Mouse (Mus musculus) G1E (cell line): Measurements from ENCODE around the gene Ephb1. TPM values are rescaled to one million over a fixed set of nuclear protein-coding genes. Genes with fewer than 3 reads are reported as not detected.

Source experiments
- ATAC-seq: 2 replicates; pipeline ENCODE4 v1.8.0; 2016; ENCODE audit warnings: mild to moderate bottlenecking; ENCODE audit not compliant: insufficient number of reproducible peaks, poor library complexity, low FRiP score, severe bottlenecking; ENCODE audit errors: extremely low read depth
- DNase-seq: peaks from one replicate; pipeline ENCODE4 v3.0.0; 2012; ENCODE audit warnings: low spot score
- H3K27me3 ChIP-seq: 2 replicates; pipeline ENCODE4 v1.6.1; 2012; ENCODE audit warnings: mild to moderate bottlenecking, low read length, inconsistent platforms; ENCODE audit not compliant: insufficient read depth
- H3K36me3 ChIP-seq: replicated peaks from 2 replicates; pipeline ENCODE3; 2012; ENCODE audit warnings: mild to moderate bottlenecking, inconsistent platforms
- H3K4me1 ChIP-seq: 2 replicates; pipeline ENCODE4 v1.6.1; 2012; ENCODE audit warnings: low read depth, low read length, inconsistent platforms, mixed read lengths; ENCODE audit not compliant: insufficient read depth
- H3K4me3 ChIP-seq: 2 replicates; pipeline ENCODE4 v1.5.1; 2012; ENCODE audit warnings: low read depth, mild to moderate bottlenecking, inconsistent platforms, low read length, moderate library complexity, mixed read lengths
- H3K9me3 ChIP-seq: replicated peaks from 2 replicates; pipeline ENCODE4 v1.6.1; 2012; ENCODE audit warnings: inconsistent platforms
- CTCF ChIP-seq: IDR thresholded peaks from 2 replicates; pipeline ENCODE4 v1.5.1; 2012; ENCODE audit warnings: low read depth, low read length, inconsistent platforms, mixed read lengths
- GATA1 ChIP-seq: IDR thresholded peaks from 2 replicates; pipeline ENCODE4 v1.6.1; 2012; ENCODE audit warnings: borderline replicate concordance, low read length, inconsistent platforms, mixed read lengths
- GATA2 ChIP-seq: IDR thresholded peaks from 2 replicates; pipeline ENCODE4 v1.6.1; 2012; ENCODE audit warnings: low read depth, low read length, inconsistent platforms, borderline replicate concordance
- POLR2AphosphoS5 ChIP-seq: IDR thresholded peaks from 2 replicates; pipeline ENCODE4 v1.6.1; 2012; ENCODE audit warnings: low read depth, low read length, inconsistent platforms; ENCODE audit not compliant: insufficient replicate concordance
- TAL1 ChIP-seq: conservative IDR thresholded peaks from 2 replicates; pipeline ENCODE4 v1.6.1; 2012; ENCODE audit warnings: low read depth, low read length, inconsistent platforms, mixed read lengths
- polyA plus RNA-seq: library from polyadenylated mRNA; stranded (reverse); fragments of >175 nt; gene quantifications from 2 replicates; pipeline ENCODE4 v1.2.3, GENCODE M21; 2012
- total RNA-seq, 2 experiments: library from RNA; stranded (forward) in 1 of 2; stranded (reverse) in 1 of 2; fragments of 200-1000 nt in 1 of 2; fragments of >200 nt in 1 of 2; fragmentation: Nextera tagmentation in 1 of 2; gene quantifications; 2 replicates each; pipeline ENCODE4 v1.2.3; 2014 to 2017

Gene Ephb1
- total and polyA plus RNA-seq, 3 experiments = 0.05 TPM; not detected in 2

GRCm38 (mm10) chr9:102365536-102365935, 11.0 kb upstream of the Ephb1 start:
- Histone ChIP-seq H3K4me3 (no peak overlapping the region), H3K4me1 (no peaks in the 10 kb centered on the region), H3K27me3 (no peaks in the 10 kb centered on the region), H3K9me3 (peaks cover 23% of the 10 kb centered on the region), H3K36me3 (no peaks in the 10 kb centered on the region)
- DNase-seq = no peak
- no peak for ATAC-seq
- no peak for TF ChIP-seq CTCF
- TF ChIP-seq GATA1 = no peak
- no peak for TF ChIP-seq GATA2
- no peak for TF ChIP-seq POLR2AphosphoS5
- no peak for TF ChIP-seq TAL1

DNA sequence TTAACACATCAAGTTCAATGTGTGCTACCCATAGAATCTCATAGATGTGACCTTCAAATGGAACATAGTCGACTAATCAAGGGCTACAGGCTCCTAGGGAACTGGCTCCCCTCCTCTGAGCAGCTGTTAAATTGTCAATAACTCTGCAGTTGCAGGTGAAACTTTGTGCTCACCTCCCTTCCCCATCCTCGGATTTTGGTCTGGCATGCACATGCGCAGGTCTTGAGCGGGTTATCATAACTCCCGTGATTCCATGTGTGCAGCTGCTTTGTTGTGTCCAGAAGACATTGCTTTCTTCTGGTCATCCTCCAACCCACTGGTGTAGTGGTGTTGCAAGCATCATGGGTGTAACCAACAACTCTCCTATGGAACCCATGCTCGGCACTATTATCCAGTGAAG, 4.8 kb upstream of the Ephb1 start:
- no peak for DNase-seq
- Histone ChIP-seq H3K36me3 (no peaks in the 10 kb centered on the region), H3K4me1 (no peaks in the 10 kb centered on the region), H3K27me3 (no peaks in the 10 kb centered on the region), H3K4me3 (no peak overlapping the region), H3K9me3 (peaks cover 50% of the 10 kb centered on the region)
- no peak for TF ChIP-seq GATA1
- no peak for TF ChIP-seq GATA2
- no peak for TF ChIP-seq CTCF
- ATAC-seq = no peak

DNA sequence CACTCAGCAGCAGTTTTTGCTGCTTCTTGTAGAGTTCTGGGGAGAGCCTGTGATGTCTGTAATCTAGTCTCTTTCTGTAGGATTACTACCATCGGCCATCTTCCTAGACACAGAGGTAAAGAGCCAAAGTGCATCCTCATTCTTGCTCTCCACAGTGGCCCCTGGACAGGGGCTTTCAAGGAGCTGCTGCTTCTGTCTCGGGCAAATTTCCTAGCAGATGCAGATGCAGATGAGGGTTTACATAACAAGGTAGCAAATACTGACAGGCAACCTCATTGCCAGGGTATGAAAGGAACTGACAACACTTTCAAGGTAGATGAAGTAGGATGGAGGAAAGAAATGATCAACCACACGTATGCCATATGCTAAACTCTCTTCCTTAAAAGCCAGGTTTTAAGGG, 4.2 kb upstream of the Ephb1 start:
- no peaks in the 10 kb centered on the region for H3K4me1 ChIP-seq
- peaks cover 56% of the 10 kb centered on the region for H3K9me3 ChIP-seq
- no peak overlapping the region for H3K4me3 ChIP-seq
- TF ChIP-seq GATA2 (no peak), CTCF (no peak), GATA1 (no peak), POLR2AphosphoS5 (no peak), TAL1 (no peak)
- H3K27me3 ChIP-seq = no peaks in the 10 kb centered on the region
- ATAC-seq (no peak), DNase-seq (no peak)
- no peaks in the 10 kb centered on the region for H3K36me3 ChIP-seq

GRCm38 (mm10) chr9:102358011-102358410, 3.5 kb upstream of the Ephb1 start:
- DNase-seq (no peak), ATAC-seq (no peak)
- H3K4me3 ChIP-seq = no peak overlapping the region
- H3K4me1 ChIP-seq = no peaks in the 10 kb centered on the region
- TF ChIP-seq TAL1 = no peak
- TF ChIP-seq POLR2AphosphoS5 = no peak
- no peak for TF ChIP-seq GATA2
- TF ChIP-seq GATA1 = no peak
- TF ChIP-seq CTCF = no peak
- H3K9me3 ChIP-seq = peaks cover 63% of the 10 kb centered on the region
- H3K36me3 ChIP-seq = no peaks in the 10 kb centered on the region
- no peaks in the 10 kb centered on the region for H3K27me3 ChIP-seq

- Histone ChIP-seq H3K36me3 (no peaks in the 10 kb centered on the region), H3K4me3 (no peak overlapping the region), H3K27me3 (no peaks in the 10 kb centered on the region), H3K9me3 (peaks cover 78% of the 10 kb centered on the region), H3K4me1 (no peaks in the 10 kb centered on the region)
- ATAC-seq (no peak), DNase-seq (no peak)
- no peak for TF ChIP-seq GATA2
- TF ChIP-seq TAL1 = no peak
- TF ChIP-seq GATA1 = no peak
- TF ChIP-seq POLR2AphosphoS5 = no peak
- TF ChIP-seq CTCF = no peak
Observed at GRCm38 (mm10) chr9:102356516-102356915, 2.0 kb upstream of the Ephb1 start.

DNA sequence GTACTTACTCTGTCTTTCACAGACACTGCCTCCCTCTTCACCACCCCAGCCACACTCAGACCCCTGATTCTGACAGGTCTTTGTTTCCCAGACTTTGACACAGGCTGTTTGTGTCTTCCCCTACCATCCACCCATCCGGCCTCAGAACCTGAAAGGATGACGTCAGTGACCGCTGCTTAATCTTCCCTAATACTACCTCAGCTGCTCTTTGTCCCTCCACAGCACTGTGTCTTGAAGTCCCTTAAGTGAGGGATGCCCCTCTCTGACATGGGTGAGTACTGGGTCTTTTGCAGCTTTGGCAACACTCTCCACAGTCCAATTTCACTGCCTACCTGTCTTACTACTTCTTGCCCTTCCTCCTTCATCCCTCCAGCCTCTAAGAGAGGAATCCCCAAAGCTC, 1.2 kb upstream of the Ephb1 start:
- TF ChIP-seq GATA2 = no peak
- TF ChIP-seq CTCF = no peak
- TF ChIP-seq POLR2AphosphoS5 = no peak
- no peak for TF ChIP-seq GATA1
- no peak for TF ChIP-seq TAL1
- H3K4me1 ChIP-seq = no peaks in the 10 kb centered on the region
- no peak overlapping the region for H3K4me3 ChIP-seq
- ATAC-seq (no peak), DNase-seq (no peak)
- H3K27me3 ChIP-seq = no peaks in the 10 kb centered on the region
- H3K36me3 ChIP-seq = no peaks in the 10 kb centered on the region
- peaks cover 84% of the 10 kb centered on the region for H3K9me3 ChIP-seq

DNA sequence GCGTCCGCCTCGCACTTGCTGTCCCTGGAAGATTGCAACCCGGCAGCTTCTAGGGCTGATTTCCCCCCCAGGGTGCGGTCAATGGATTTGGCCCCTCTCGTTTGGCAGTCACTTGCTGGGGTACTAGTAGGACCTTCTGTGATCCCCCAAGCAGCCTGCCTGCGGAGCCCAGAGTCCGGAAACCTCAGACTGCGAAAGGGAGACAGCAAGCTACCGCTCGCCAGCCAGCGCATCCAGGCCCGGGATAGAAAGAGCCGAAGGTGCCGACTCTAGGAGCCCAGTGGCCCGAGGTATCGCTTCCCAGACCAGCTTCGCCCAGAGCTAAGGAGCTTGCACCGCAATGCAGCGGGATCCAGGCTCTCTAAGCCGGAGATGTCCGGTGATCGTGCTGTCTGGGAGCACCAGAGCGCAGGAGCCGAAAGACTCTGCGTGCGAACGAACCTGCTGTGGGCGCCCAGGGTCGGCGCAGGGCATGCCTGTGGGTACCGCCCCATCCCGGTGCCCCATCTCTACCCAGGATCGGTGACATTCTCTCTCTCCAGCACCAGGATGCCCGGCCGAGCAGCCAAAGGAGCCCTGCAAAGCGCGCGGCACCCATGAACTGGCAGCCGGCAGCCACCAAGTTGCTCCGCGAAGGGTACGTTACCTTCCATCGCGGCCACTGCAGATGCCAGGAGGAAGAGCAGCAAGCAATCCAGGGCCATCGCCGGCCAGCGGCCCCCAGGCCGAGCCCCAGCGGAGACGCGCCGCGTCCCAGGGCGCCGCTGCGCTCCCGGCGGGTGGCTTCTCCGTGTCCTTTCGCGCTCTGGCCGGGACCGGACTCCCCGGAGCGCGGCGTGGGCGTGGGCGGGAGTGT, 629 bp downstream of the Ephb1 start:
- ATAC-seq = no peak; the same call in 1 of the 2 replicates
- H3K4me1 ChIP-seq = no peaks in the 10 kb centered on the region
- peaks cover 87% of the 10 kb centered on the region for H3K9me3 ChIP-seq
- H3K4me3 ChIP-seq = peak overlapping the region; percentile 20; the same call in 1 of the 2 replicates
- H3K27me3 ChIP-seq = no peaks in the 10 kb centered on the region
- no peaks in the 10 kb centered on the region for H3K36me3 ChIP-seq
- TF ChIP-seq TAL1 (no peak), CTCF (no peak), GATA2 (no peak), GATA1 (no peak), POLR2AphosphoS5 (no peak)
- no peak for DNase-seq
